In genomic region chrX:142708257-142708656, GRCm38 (mm10) we compare ENCODE assay signal across 19 mouse cellular contexts.
"Had no signal": no experiment of that assay in that cellular context is flagged by ENCODE, and none has a peak within 500 bp of the region (broad histone marks: within the 10 kb centered on the region; RNA-seq: fewer than 3 reads in every experiment).

No protein-coding gene starts in this region.

- H3K9me3 ChIP-seq: midbrain, embryonic 12.5 days; midbrain, embryonic 15.5 days; neural tube, embryonic 12.5 days; neural tube, embryonic 15.5 days had no signal

- H3K4me2 ChIP-seq: lung, embryonic 14.5 days; midbrain, embryonic 12.5 days; midbrain, embryonic 15.5 days; neural tube, embryonic 12.5 days; neural tube, embryonic 15.5 days had no signal

- H3K4me1 ChIP-seq: midbrain, embryonic 12.5 days; midbrain, embryonic 15.5 days; neural tube, embryonic 12.5 days; neural tube, embryonic 15.5 days had no signal

- H3K36me3 ChIP-seq: midbrain, embryonic 12.5 days; midbrain, embryonic 15.5 days; neural tube, embryonic 12.5 days; neural tube, embryonic 15.5 days had no signal

- H3K9ac ChIP-seq: liver, embryonic 14.5 days; liver, postnatal 0 days; lung, embryonic 14.5 days; midbrain, embryonic 12.5 days; midbrain, embryonic 15.5 days; neural tube, embryonic 12.5 days; neural tube, embryonic 15.5 days had no signal

- H3K4me3 ChIP-seq: layer of hippocampus, adult 2 months; midbrain, embryonic 12.5 days; midbrain, embryonic 15.5 days; neural tube, embryonic 12.5 days; neural tube, embryonic 15.5 days had no signal

- DNase-seq: kidney, adult 18-20 months; kidney, adult 9 months; kidney, postnatal 14 days; kidney, postnatal 4 days; layer of hippocampus, adult 9-11 months; liver, postnatal 0 days; lung, embryonic 14.5 days; retina, postnatal 1 day; thymus, adult 2 months; thymus, postnatal 14 days; thymus, postnatal 4 days had no signal

- H3K27me3 ChIP-seq: neural tube, embryonic 12.5 days had no signal

- H3K27ac ChIP-seq: layer of hippocampus, adult 2 months; liver, embryonic 14.5 days; macrophage; midbrain, embryonic 12.5 days; midbrain, embryonic 15.5 days; neural tube, embryonic 12.5 days; neural tube, embryonic 15.5 days had no signal

- ATAC-seq: liver, postnatal 0 days; lung, postnatal 0 days; midbrain, embryonic 15.5 days had no signal
